Mouse (Mus musculus): Measurements from ENCODE around the gene Dip2c. TPM values are rescaled to one million over a fixed set of nuclear protein-coding genes. Genes with fewer than 3 reads are reported as not detected.

Dip2c gene
- polyA plus RNA-seq, 1 experiment from 2014 or later = 6.5 TPM

- Histone ChIP-seq H3K4me2 (no peak overlapping the region), H3K9me3 (no peaks in the 10 kb centered on the region), H3K9ac (no peak overlapping the region), H3K36me3 (no peaks in the 10 kb centered on the region), H3K4me3 (no peak overlapping the region), H3K27ac (no peak overlapping the region), H3K27me3 (no peaks in the 10 kb centered on the region), H3K4me1 (peaks cover 5% of the 10 kb centered on the region)
- no peak for ATAC-seq (ENCODE audit: insufficient number of reproducible peaks, low FRiP score, low TSS enrichment, low read depth)
Measured at GRCm38 (mm10) chr13:9333187-9333586, 56.9 kb downstream of the Dip2c start.

GRCm38 (mm10) chr13:9340293-9340692, 64.0 kb downstream of the Dip2c start:
- H3K9me3 ChIP-seq = no peaks in the 10 kb centered on the region
- H3K4me2 ChIP-seq = no peak overlapping the region
- H3K36me3 ChIP-seq = no peaks in the 10 kb centered on the region
- H3K9ac ChIP-seq = no peak overlapping the region
- no peak overlapping the region for H3K27ac ChIP-seq
- H3K4me1 ChIP-seq = no peaks in the 10 kb centered on the region
- ATAC-seq (ENCODE audit: insufficient number of reproducible peaks, low FRiP score, low TSS enrichment, low read depth) = no peak
- WGBS = 90% methylated on average over 4 of the region's 4 CpGs
- no peaks in the 10 kb centered on the region for H3K27me3 ChIP-seq
- no peak overlapping the region for H3K4me3 ChIP-seq

GRCm38 (mm10) chr13:9342696-9343095, 66.4 kb downstream of the Dip2c start:
- Histone ChIP-seq H3K4me2 (no peak overlapping the region), H3K9ac (no peak overlapping the region), H3K9me3 (no peaks in the 10 kb centered on the region), H3K4me3 (no peak overlapping the region), H3K4me1 (no peaks in the 10 kb centered on the region), H3K27me3 (no peaks in the 10 kb centered on the region), H3K36me3 (no peaks in the 10 kb centered on the region), H3K27ac (no peak overlapping the region)
- ATAC-seq (ENCODE audit: insufficient number of reproducible peaks, low FRiP score, low TSS enrichment, low read depth) = no peak
- 73% methylated on average over 1 of the region's 1 CpGs for WGBS

GRCm38 (mm10) chr13:9347448-9347847, 71.1 kb downstream of the Dip2c start:
- no peak for ATAC-seq (ENCODE audit: insufficient number of reproducible peaks, low FRiP score, low TSS enrichment, low read depth)
- peaks cover 15% of the 10 kb centered on the region for H3K4me1 ChIP-seq
- H3K36me3 ChIP-seq = no peaks in the 10 kb centered on the region
- no peaks in the 10 kb centered on the region for H3K27me3 ChIP-seq
- H3K9me3 ChIP-seq = no peaks in the 10 kb centered on the region
- no peak overlapping the region for H3K4me3 ChIP-seq
- no peak overlapping the region for H3K27ac ChIP-seq
- no peak overlapping the region for H3K4me2 ChIP-seq
- H3K9ac ChIP-seq = no peak overlapping the region
- 84% methylated on average over 3 of the region's 3 CpGs for WGBS

- H3K27me3 ChIP-seq = no peaks in the 10 kb centered on the region
- 0 out of 2 replicates have a peak, but pooled peaks have one; percentile 58 for ATAC-seq (ENCODE audit: insufficient number of reproducible peaks, low FRiP score, low TSS enrichment, low read depth)
- 31% methylated on average over 2 of the region's 2 CpGs for WGBS
- H3K27ac ChIP-seq = peak overlapping the region; percentile 71
- no peak overlapping the region for H3K4me3 ChIP-seq
- no peak overlapping the region for H3K9ac ChIP-seq
- H3K36me3 ChIP-seq = no peaks in the 10 kb centered on the region
- no peak overlapping the region for H3K4me2 ChIP-seq
- peaks cover 18% of the 10 kb centered on the region for H3K4me1 ChIP-seq
- no peaks in the 10 kb centered on the region for H3K9me3 ChIP-seq
Measured at GRCm38 (mm10) chr13:9350670-9351069, 74.3 kb downstream of the Dip2c start.

GRCm38 (mm10) chr13:9353890-9354289, 77.6 kb downstream of the Dip2c start:
- no peak for ATAC-seq (ENCODE audit: insufficient number of reproducible peaks, low FRiP score, low TSS enrichment, low read depth)
- Histone ChIP-seq H3K27me3 (no peaks in the 10 kb centered on the region), H3K9ac (no peak overlapping the region), H3K9me3 (no peaks in the 10 kb centered on the region), H3K36me3 (no peaks in the 10 kb centered on the region), H3K4me3 (no peak overlapping the region), H3K4me2 (no peak overlapping the region), H3K4me1 (peaks cover 18% of the 10 kb centered on the region), H3K27ac (no peak overlapping the region)
- 80% methylated on average over 1 of the region's 1 CpGs for WGBS

- Histone ChIP-seq H3K36me3 (no peaks in the 10 kb centered on the region), H3K27me3 (no peaks in the 10 kb centered on the region), H3K4me3 (no peak overlapping the region), H3K4me2 (no peak overlapping the region), H3K9me3 (no peaks in the 10 kb centered on the region), H3K4me1 (peaks cover 10% of the 10 kb centered on the region), H3K27ac (no peak overlapping the region), H3K9ac (no peak overlapping the region)
- no peak for ATAC-seq (ENCODE audit: insufficient number of reproducible peaks, low FRiP score, low TSS enrichment, low read depth)
- WGBS = 78% methylated on average over 4 of the region's 4 CpGs
Measured at GRCm38 (mm10) chr13:9355331-9355730, 79.0 kb downstream of the Dip2c start.

GRCm38 (mm10) chr13:9361457-9361856, 85.1 kb downstream of the Dip2c start:
- Histone ChIP-seq H3K4me2 (no peak overlapping the region), H3K9me3 (no peaks in the 10 kb centered on the region), H3K36me3 (no peaks in the 10 kb centered on the region), H3K9ac (no peak overlapping the region), H3K27me3 (no peaks in the 10 kb centered on the region), H3K4me3 (no peak overlapping the region), H3K27ac (no peak overlapping the region), H3K4me1 (no peaks in the 10 kb centered on the region)
- no peak for ATAC-seq (ENCODE audit: insufficient number of reproducible peaks, low FRiP score, low TSS enrichment, low read depth)
- 57% methylated on average over 2 of the region's 2 CpGs for WGBS

- Histone ChIP-seq H3K27me3 (no peaks in the 10 kb centered on the region), H3K9ac (no peak overlapping the region), H3K36me3 (no peaks in the 10 kb centered on the region), H3K9me3 (no peaks in the 10 kb centered on the region), H3K4me3 (no peak overlapping the region), H3K27ac (no peak overlapping the region), H3K4me1 (no peaks in the 10 kb centered on the region), H3K4me2 (no peak overlapping the region)
- no peak for ATAC-seq (ENCODE audit: insufficient number of reproducible peaks, low FRiP score, low TSS enrichment, low read depth)
- WGBS = 50% methylated on average over 1 of the region's 1 CpGs
Measured at GRCm38 (mm10) chr13:9371387-9371786, 95.1 kb downstream of the Dip2c start.

- no peaks in the 10 kb centered on the region for H3K36me3 ChIP-seq
- no peaks in the 10 kb centered on the region for H3K27me3 ChIP-seq
- 46% methylated on average over 2 of the region's 2 CpGs for WGBS
- H3K9me3 ChIP-seq = no peaks in the 10 kb centered on the region
- no peak overlapping the region for H3K9ac ChIP-seq
- H3K4me1 ChIP-seq = no peaks in the 10 kb centered on the region
- ATAC-seq (ENCODE audit: insufficient number of reproducible peaks, low FRiP score, low TSS enrichment, low read depth) = no peak
- no peak overlapping the region for H3K4me3 ChIP-seq
- H3K4me2 ChIP-seq = no peak overlapping the region
- no peak overlapping the region for H3K27ac ChIP-seq
Measured at GRCm38 (mm10) chr13:9377130-9377529, 100.8 kb downstream of the Dip2c start.

GRCm38 (mm10) chr13:9380740-9381410, 104.5 kb downstream of the Dip2c start:
- Histone ChIP-seq H3K4me1 (no peaks in the 10 kb centered on the region), H3K27ac (no peak overlapping the region), H3K9me3 (no peaks in the 10 kb centered on the region), H3K9ac (no peak overlapping the region), H3K4me2 (no peak overlapping the region), H3K4me3 (no peak overlapping the region), H3K27me3 (no peaks in the 10 kb centered on the region), H3K36me3 (no peaks in the 10 kb centered on the region)
- WGBS = 81% methylated on average over 5 of the region's 5 CpGs
- no peak for ATAC-seq (ENCODE audit: insufficient number of reproducible peaks, low FRiP score, low TSS enrichment, low read depth)

- H3K36me3 ChIP-seq = no peaks in the 10 kb centered on the region
- ATAC-seq (ENCODE audit: insufficient number of reproducible peaks, low FRiP score, low TSS enrichment, low read depth) = no peak
- H3K4me3 ChIP-seq = no peak overlapping the region
- H3K4me2 ChIP-seq = no peak overlapping the region
- no peaks in the 10 kb centered on the region for H3K27me3 ChIP-seq
- no peaks in the 10 kb centered on the region for H3K9me3 ChIP-seq
- H3K4me1 ChIP-seq = no peaks in the 10 kb centered on the region
- H3K9ac ChIP-seq = no peak overlapping the region
- 89% methylated on average over 2 of the region's 2 CpGs for WGBS
- H3K27ac ChIP-seq = no peak overlapping the region
Measured at GRCm38 (mm10) chr13:9388017-9388416, 111.7 kb downstream of the Dip2c start.

GRCm38 (mm10) chr13:9389334-9389733, 113.0 kb downstream of the Dip2c start:
- H3K4me1 ChIP-seq = no peaks in the 10 kb centered on the region
- no peak overlapping the region for H3K9ac ChIP-seq
- 92% methylated on average over 1 of the region's 1 CpGs for WGBS
- H3K27me3 ChIP-seq = no peaks in the 10 kb centered on the region
- H3K4me2 ChIP-seq = no peak overlapping the region
- H3K4me3 ChIP-seq = no peak overlapping the region
- no peak overlapping the region for H3K27ac ChIP-seq
- no peaks in the 10 kb centered on the region for H3K36me3 ChIP-seq
- no peak for ATAC-seq (ENCODE audit: insufficient number of reproducible peaks, low FRiP score, low TSS enrichment, low read depth)
- H3K9me3 ChIP-seq = no peaks in the 10 kb centered on the region

Measured in limb, embryonic 15.5 days (tissue).